In genomic region chr9:61309096-61309495, GRCm38 (mm10) we compare ENCODE assay signal across 21 mouse cellular contexts.
DNase-seq lines count a peak whose midpoint lies in the region; ATAC-seq and TF ChIP-seq lines count a peak whose summit lies in the region.
"Had no signal": no experiment of that assay in that cellular context is flagged by ENCODE, and none has a peak within 500 bp of the region (broad histone marks: within the 10 kb centered on the region; RNA-seq: fewer than 3 reads in every experiment).

No protein-coding gene starts in this region.

- H3K4me2 ChIP-seq in kidney, postnatal 0 days (ENCODE audit: low read length), result no peak overlapping the region
- H3K4me2 ChIP-seq: embryonic facial prominence, embryonic 12.5 days; embryonic facial prominence, embryonic 15.5 days; heart, embryonic 11.5 days; hindbrain, embryonic 12.5 days; hindbrain, embryonic 15.5 days had no signal

- no peak for TF ChIP-seq CTCF in kidney, postnatal 0 days (IDR thresholded peaks at IDR 0.05; ENCODE audit: low read depth)
- no peak for TF ChIP-seq CTCF in MEL (IDR thresholded peaks at IDR 0.05 in 2 of 3, conservative IDR thresholded peaks at IDR 0.05 in 1 of 3; ENCODE audit: control insufficient read depth in 1 of 3, insufficient read depth in 1 of 3, low read depth in 2 of 3, low read length in 3 of 3, poor library complexity in 1 of 3, severe bottlenecking in 1 of 3)

- TF ChIP-seq RAD21 in MEL (IDR thresholded peaks at IDR 0.05; ENCODE audit: low read depth, low read length), result no peak

- H3K27ac ChIP-seq in kidney, postnatal 0 days, result no peak overlapping the region
- no peak overlapping the region for H3K27ac ChIP-seq in MEL (ENCODE audit: control insufficient read depth, low read depth, low read length)
- H3K27ac ChIP-seq: embryonic facial prominence, embryonic 12.5 days; embryonic facial prominence, embryonic 15.5 days; gastrocnemius, adult 2 months; hindbrain, embryonic 12.5 days; hindbrain, embryonic 15.5 days had no signal

- TF ChIP-seq EP300 in MEL (IDR thresholded peaks at IDR 0.05; ENCODE audit: low read depth in 1 of 2, low read length in 2 of 2), result no peak

- H3K36me3 ChIP-seq in kidney, postnatal 0 days (ENCODE audit: insufficient read depth, low read length), result no peaks in the 10 kb centered on the region
- H3K36me3 ChIP-seq in MEL (ENCODE audit: control insufficient read depth in 1 of 2, insufficient read depth in 2 of 2, low read length in 2 of 2), result peaks cover 0 to 19% of the 10 kb centered on the region in 2 experiments; a peak in 2 of 4 replicates
- H3K36me3 ChIP-seq: embryonic facial prominence, embryonic 12.5 days; embryonic facial prominence, embryonic 15.5 days; G1E; hindbrain, embryonic 12.5 days; hindbrain, embryonic 15.5 days had no signal

- no peaks in the 10 kb centered on the region for H3K79me2 ChIP-seq in MEL (ENCODE audit: control insufficient read depth, insufficient read depth, low read length, poor library complexity)

- 51% methylated on average over 3 of the region's 3 CpGs for WGBS in kidney, postnatal 0 days

- H3K9ac ChIP-seq in kidney, postnatal 0 days (ENCODE audit: low read depth, low read length), result no peak overlapping the region
- no peak overlapping the region for H3K9ac ChIP-seq in MEL (ENCODE audit: control insufficient read depth, low read depth, low read length, poor library complexity, severe bottlenecking)
- H3K9ac ChIP-seq: embryonic facial prominence, embryonic 12.5 days; embryonic facial prominence, embryonic 15.5 days; forebrain, postnatal 0 days; hindbrain, embryonic 12.5 days; hindbrain, embryonic 15.5 days had no signal

- 0 out of 2 replicates have a peak, but pooled peaks cover 3% of the 10 kb centered on the region for H3K4me1 ChIP-seq in kidney, postnatal 0 days (replicated peaks; ENCODE audit: insufficient read depth, low read length)
- H3K4me1 ChIP-seq in MEL (ENCODE audit: control insufficient read depth in 1 of 2, insufficient read depth in 2 of 2, low read length in 2 of 2), result peaks cover 11 to 23% of the 10 kb centered on the region in 2 experiments

- peak; percentile 27 for DNase-seq in embryo, embryonic 9.5 days (ENCODE audit: extremely low spot score)
- DNase-seq in embryo, embryonic 10.5 days (ENCODE audit: low spot score), result no peak
- peak; percentile 35 for DNase-seq in kidney, postnatal 0 days (ENCODE audit: low spot score)
- no peak for DNase-seq in kidney, adult 9 months
- DNase-seq in MEL (ENCODE audit: low read depth, low spot score), result no peak
- DNase-seq in yolk sac, embryonic 10.5 days (ENCODE audit: low spot score), result peak; percentile 70
- no peak for DNase-seq in adrenal gland, adult 18-20 months (ENCODE audit: low spot score in 2 of 2)
- DNase-seq: B cell, adult 2 months; cerebellum, adult 18-20 months; cerebellum, adult 9-10 months; heart, adult 11 months had no signal

- no peaks in the 10 kb centered on the region for H3K27me3 ChIP-seq in kidney, postnatal 0 days (ENCODE audit: insufficient read depth, low read length)
- no peaks in the 10 kb centered on the region for H3K27me3 ChIP-seq in MEL (ENCODE audit: control insufficient read depth in 1 of 2, insufficient read depth in 2 of 2, low read length in 2 of 2)
- H3K27me3 ChIP-seq: hindbrain, embryonic 15.5 days had no signal

- no peak overlapping the region for H3K4me3 ChIP-seq in kidney, postnatal 0 days (replicated peaks; ENCODE audit: low read depth, low read length)
- no peak overlapping the region for H3K4me3 ChIP-seq in MEL (ENCODE audit: control insufficient read depth in 1 of 2, insufficient read depth in 1 of 2, low read depth in 2 of 2, low read length in 2 of 2)
- H3K4me3 ChIP-seq: embryonic facial prominence, embryonic 12.5 days; embryonic facial prominence, embryonic 15.5 days; gastrocnemius, adult 2 months; hindbrain, embryonic 12.5 days; hindbrain, embryonic 15.5 days had no signal

- no peaks in the 10 kb centered on the region for H3K9me3 ChIP-seq in kidney, postnatal 0 days (replicated peaks; ENCODE audit: low read length)
- H3K9me3 ChIP-seq in MEL (replicated peaks; ENCODE audit: insufficient read depth, low read length), result no peaks in the 10 kb centered on the region
- H3K9me3 ChIP-seq: embryonic facial prominence, embryonic 12.5 days; embryonic facial prominence, embryonic 15.5 days; G1E; hindbrain, embryonic 12.5 days; hindbrain, embryonic 15.5 days had no signal

- TF ChIP-seq POLR2A in MEL (IDR thresholded peaks at IDR 0.05; ENCODE audit: control insufficient read depth in 1 of 2, insufficient read depth in 1 of 2, low read depth in 1 of 2, low read length in 2 of 2, poor library complexity in 1 of 2), result no peak

- no peak for ATAC-seq in kidney, postnatal 0 days (replicated peaks; ENCODE audit: low FRiP score, low read depth)
- ATAC-seq: activated CD4-positive, CD25-positive, alpha-beta regulatory T cell, adult 4 months; forebrain, embryonic 14.5 days; forebrain, postnatal 0 days had no signal

TF ChIP-seq in MEL, 35 proteins besides CTCF, POLR2A, EP300 and RAD21:
- TF ChIP-seq MAX (IDR thresholded peaks at IDR 0.05; ENCODE audit: low read length) (0 out of 2 replicates have a peak, but pooled peaks have one; percentile 23), MXI1 (IDR thresholded peaks at IDR 0.05; ENCODE audit: low read depth, low read length) (peak; percentile 48; the same call in 1 of the 2 replicates), JUND (IDR thresholded peaks at IDR 0.05; ENCODE audit: low read depth, low read length) (no peak)

Comparison
In these comparisons a context has a peak if more than half of its experiments do, and no peak if none do; other contexts are left out.
1. DNase-seq: peak in embryo, embryonic 9.5 days (single experiment), kidney, postnatal 0 days (single experiment) and yolk sac, embryonic 10.5 days (single experiment); none in embryo, embryonic 10.5 days (single experiment), kidney, adult 9 months (single experiment), MEL (single experiment) and adrenal gland, adult 18-20 months (0 of 2).